8 mouse cellular contexts compared by ENCODE assay signal in the genomic region with DNA sequence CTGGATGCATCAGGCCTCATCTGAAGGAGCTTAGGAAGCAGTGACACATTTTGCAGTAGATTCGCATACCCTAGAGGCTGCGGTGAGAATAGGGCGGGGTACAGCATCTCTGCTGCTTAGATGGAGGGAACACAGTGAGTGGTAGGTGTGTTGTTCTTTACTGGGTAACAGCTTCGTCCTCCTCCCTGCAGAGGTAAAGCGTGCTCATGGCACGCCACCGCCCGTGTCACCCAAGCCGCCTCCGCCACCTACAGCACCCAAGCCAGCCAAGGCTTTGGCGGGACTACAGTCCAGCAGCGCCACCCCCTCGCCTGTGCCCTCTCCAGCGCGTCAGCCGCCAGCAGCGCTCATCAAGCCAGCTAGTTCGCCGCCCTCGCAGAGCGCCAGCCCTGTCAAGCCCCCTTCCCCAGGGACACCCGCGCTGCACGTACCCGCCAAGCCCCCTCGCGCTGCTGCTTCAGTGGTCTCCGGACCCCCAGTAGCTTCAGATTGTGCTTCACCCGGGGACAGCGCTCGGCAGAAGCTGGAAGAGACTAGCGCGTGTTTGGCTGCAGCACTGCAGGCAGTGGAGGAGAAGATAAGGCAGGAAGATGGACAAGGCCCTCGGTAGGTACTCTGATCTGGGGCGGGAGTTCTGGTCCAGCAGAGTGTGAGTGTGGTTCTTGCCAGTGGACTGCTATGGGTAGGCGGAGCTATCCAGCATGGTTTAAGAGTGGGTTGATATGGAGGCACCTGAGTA. TPM values are rescaled to one million over a fixed set of nuclear protein-coding genes. Genes with fewer than 3 reads are reported as not detected.
DNase-seq lines count a peak whose midpoint lies in the region; ATAC-seq lines count a peak whose summit lies in the region.

No protein-coding gene starts in this region.

- H3K27ac ChIP-seq in hindbrain, embryonic 10.5 days, result peak overlapping the region; percentile 50
- H3K27ac ChIP-seq in hindbrain, embryonic 14.5 days, result no peak overlapping the region
- H3K27ac ChIP-seq in neural tube, embryonic 14.5 days (ENCODE audit: low read depth, low read length), result no peak overlapping the region

- no peak for ATAC-seq in hindbrain, embryonic 14.5 days (ENCODE audit: low FRiP score)
- peak; percentile 28; the same call in 1 of the 2 replicates for ATAC-seq in neural tube, embryonic 14.5 days (ENCODE audit: low read depth)

- H3K9ac ChIP-seq in hindbrain, embryonic 14.5 days, result no peak overlapping the region
- H3K9ac ChIP-seq in neural tube, embryonic 14.5 days (replicated peaks; ENCODE audit: low read depth, low read length), result no peak overlapping the region

- no peak for DNase-seq in hindbrain, embryonic 10.5 days (ENCODE audit: low spot score)
- DNase-seq in hindbrain, embryonic 14.5 days (ENCODE audit: low spot score), result no peak
- DNase-seq in brain, adult 2 months (ENCODE audit: low read depth, low spot score), result peak; percentile 82
- peak; percentile 41 for DNase-seq in gastrocnemius, postnatal 25 days
- DNase-seq in left cerebral cortex, postnatal 36 days (ENCODE audit: low spot score in 2 of 2), result peak; percentile 81 to 87
- DNase-seq in T-cell, adult 2 months (ENCODE audit: low spot score), result no peak
- no peak for DNase-seq in lung, postnatal 4 days

- H3K36me3 ChIP-seq in hindbrain, embryonic 10.5 days, result peaks cover 99% of the 10 kb centered on the region
- peaks cover 100% of the 10 kb centered on the region for H3K36me3 ChIP-seq in hindbrain, embryonic 14.5 days (replicated peaks; ENCODE audit: control insufficient read depth, insufficient read depth)
- peaks cover 73% of the 10 kb centered on the region for H3K36me3 ChIP-seq in neural tube, embryonic 14.5 days (ENCODE audit: control insufficient read depth, insufficient read depth, low read length)

- no peaks in the 10 kb centered on the region for H3K9me3 ChIP-seq in hindbrain, embryonic 10.5 days
- H3K9me3 ChIP-seq in hindbrain, embryonic 14.5 days (ENCODE audit: control insufficient read depth, low read length), result no peaks in the 10 kb centered on the region
- no peaks in the 10 kb centered on the region for H3K9me3 ChIP-seq in neural tube, embryonic 14.5 days (ENCODE audit: control insufficient read depth, low read length)

- peak overlapping the region; percentile 27; the same call in 1 of the 2 replicates for H3K4me3 ChIP-seq in hindbrain, embryonic 10.5 days
- no peak overlapping the region for H3K4me3 ChIP-seq in hindbrain, embryonic 14.5 days (replicated peaks; ENCODE audit: low read length)
- no peak overlapping the region for H3K4me3 ChIP-seq in neural tube, embryonic 14.5 days (ENCODE audit: low read depth, low read length)

- H3K4me2 ChIP-seq in hindbrain, embryonic 14.5 days (replicated peaks), result no peak overlapping the region; the same call in 1 of the 2 replicates
- no peak overlapping the region for H3K4me2 ChIP-seq in neural tube, embryonic 14.5 days (ENCODE audit: low read depth, low read length)

- peaks cover 14% of the 10 kb centered on the region for H3K4me1 ChIP-seq in hindbrain, embryonic 10.5 days (replicated peaks)
- H3K4me1 ChIP-seq in hindbrain, embryonic 14.5 days (replicated peaks; ENCODE audit: control insufficient read depth, insufficient read depth, low read length), result 0 out of 2 replicates have a peak, but pooled peaks cover 3% of the 10 kb centered on the region
- 0 out of 2 replicates have a peak, but pooled peaks cover 6% of the 10 kb centered on the region for H3K4me1 ChIP-seq in neural tube, embryonic 14.5 days (ENCODE audit: control insufficient read depth, insufficient read depth, low read length)

- 27% methylated on average over 36 of the region's 36 CpGs for WGBS in hindbrain, embryonic 10.5 days
- WGBS in hindbrain, embryonic 14.5 days, result 30% methylated on average over 35 of the region's 36 CpGs
- 35% methylated on average over 29 of the region's 36 CpGs for WGBS in neural tube, embryonic 14.5 days

- intact Hi-C loops in left cerebral cortex, postnatal 36 days (cut with DNase I), result no loop called here

- H3K27me3 ChIP-seq in hindbrain, embryonic 10.5 days (ENCODE audit: insufficient read depth, poor library complexity, severe bottlenecking), result peaks cover 12% of the 10 kb centered on the region
- H3K27me3 ChIP-seq in hindbrain, embryonic 14.5 days (ENCODE audit: control insufficient read depth, insufficient read depth, low read length), result no peaks in the 10 kb centered on the region
- H3K27me3 ChIP-seq in neural tube, embryonic 14.5 days (ENCODE audit: control insufficient read depth, insufficient read depth, low read length), result no peaks in the 10 kb centered on the region

RNA-seq across cellular contexts. Expression of a gene that starts 18.1 kb away (rescaled TPM):
- polyA plus RNA-seq in hindbrain, embryonic 10.5 days (2016; fragmentation: Nextera tagmentation; extraction: Ambion mirVana), result 6.8 and 10.2 TPM in 2 replicates
- polyA plus RNA-seq in hindbrain, embryonic 14.5 days (2014; fragmentation: Nextera tagmentation; extraction: Ambion mirVana), result 45.7 and 46.8 TPM in 2 replicates
- total RNA-seq in gastrocnemius, postnatal 25 days (2021), result under 1 TPM; 0.10 to 0.11 TPM
- 100 to 1,000 TPM; 110 to 140 TPM for total RNA-seq in left cerebral cortex, postnatal 36 days (2021)
- 44.9 and 52.2 TPM in 2 replicates for polyA plus RNA-seq in neural tube, embryonic 14.5 days (2014; fragmentation: Nextera tagmentation; extraction: Ambion mirVana)

RNA-seq across cellular contexts. Expression of a gene that starts 21.2 kb away (rescaled TPM):
- polyA plus RNA-seq in hindbrain, embryonic 10.5 days (2016; fragmentation: Nextera tagmentation; extraction: Ambion mirVana), result 93.6 and 96.4 TPM in 2 replicates
- polyA plus RNA-seq in hindbrain, embryonic 14.5 days (2014; fragmentation: Nextera tagmentation; extraction: Ambion mirVana), result 75.0 and 82.8 TPM in 2 replicates
- total RNA-seq in gastrocnemius, postnatal 25 days (2021), result 10 to 100 TPM; 33.2 to 36.7 TPM
- total RNA-seq in left cerebral cortex, postnatal 36 days (2021), result 10 to 100 TPM; 69.6 to 95.6 TPM
- polyA plus RNA-seq in neural tube, embryonic 14.5 days (2014; fragmentation: Nextera tagmentation; extraction: Ambion mirVana), result 74.2 and 76.6 TPM in 2 replicates

RNA-seq across cellular contexts. Expression of a gene that starts 27.5 kb away (rescaled TPM):
- 1.8 and 3.0 TPM in 2 replicates for polyA plus RNA-seq in hindbrain, embryonic 10.5 days (2016; fragmentation: Nextera tagmentation; extraction: Ambion mirVana)
- 4.2 and 5.6 TPM in 2 replicates for polyA plus RNA-seq in hindbrain, embryonic 14.5 days (2014; fragmentation: Nextera tagmentation; extraction: Ambion mirVana)
- total RNA-seq in gastrocnemius, postnatal 25 days (2021), result under 1 TPM in 1 of 2 experiments, not detected in 1; 0.23 TPM
- total RNA-seq in left cerebral cortex, postnatal 36 days (2021), result 10 to 100 TPM; 51.0 to 51.3 TPM
- polyA plus RNA-seq in neural tube, embryonic 14.5 days (2014; fragmentation: Nextera tagmentation; extraction: Ambion mirVana), result 1.8 and 5.7 TPM in 2 replicates

RNA-seq across cellular contexts. Expression of a gene that starts 27.6 kb away (rescaled TPM):
- polyA plus RNA-seq in hindbrain, embryonic 10.5 days (2016; fragmentation: Nextera tagmentation; extraction: Ambion mirVana), result 35.1 and 36.0 TPM in 2 replicates
- 30.2 and 31.1 TPM in 2 replicates for polyA plus RNA-seq in hindbrain, embryonic 14.5 days (2014; fragmentation: Nextera tagmentation; extraction: Ambion mirVana)
- total RNA-seq in gastrocnemius, postnatal 25 days (2021), result 10 to 100 TPM; 10.5 to 11.7 TPM
- total RNA-seq in left cerebral cortex, postnatal 36 days (2021), result 10 to 100 TPM; 35.1 to 35.8 TPM
- 36.2 and 38.0 TPM in 2 replicates for polyA plus RNA-seq in neural tube, embryonic 14.5 days (2014; fragmentation: Nextera tagmentation; extraction: Ambion mirVana)

RNA-seq across cellular contexts. Expression of a gene that starts 32.8 kb away (rescaled TPM):
- polyA plus RNA-seq in hindbrain, embryonic 10.5 days (2016; fragmentation: Nextera tagmentation; extraction: Ambion mirVana), result 0.61 and 2.5 TPM in 2 replicates
- polyA plus RNA-seq in hindbrain, embryonic 14.5 days (2014; fragmentation: Nextera tagmentation; extraction: Ambion mirVana), result 0.75 TPM in 1 of 2 replicates, not detected in the other
- not detected for total RNA-seq in gastrocnemius, postnatal 25 days (2021)
- 1 to 10 TPM in 1 of 2 experiments, under 1 TPM in 1; 0.86 to 1.1 TPM for total RNA-seq in left cerebral cortex, postnatal 36 days (2021)
- 0.68 TPM in 1 of 2 replicates, not detected in the other for polyA plus RNA-seq in neural tube, embryonic 14.5 days (2014; fragmentation: Nextera tagmentation; extraction: Ambion mirVana)

Comparison
In these comparisons a context has a peak if more than half of its experiments do, and no peak if none do; other contexts are left out.
1. DNase-seq: peak in brain, adult 2 months (single experiment), gastrocnemius, postnatal 25 days (single experiment) and left cerebral cortex, postnatal 36 days (2 of 2); none in hindbrain, embryonic 10.5 days (single experiment), hindbrain, embryonic 14.5 days (single experiment), T-cell, adult 2 months (single experiment) and lung, postnatal 4 days (0 of 2).